Mouse (Mus musculus): ENCODE measurements around the gene Bpifb2. TPM values are rescaled to one million over a fixed set of nuclear protein-coding genes. Genes with fewer than 3 reads are reported as not detected.

Bpifb2 gene
- polyA plus RNA-seq, 2 experiments from 2014 or later, result not detected

GRCm38 (mm10) chr2:153933311-153933710 is 58.5 kb downstream of the Bpifb2 start:
- ATAC-seq, result no peak

GRCm38 (mm10) chr2:153935348-153935747 is 60.5 kb downstream of the Bpifb2 start:
- no peak for ATAC-seq

- ATAC-seq, result no peak
Measured at GRCm38 (mm10) chr2:153937843-153938242, 63.0 kb downstream of the Bpifb2 start, which contains the start of gene Bpifb4. TSS of gene Bpifb4 (plus strand) at chr2:153938212.

- ATAC-seq, result no peak
Measured at GRCm38 (mm10) chr2:153943537-153943936, 68.7 kb downstream of the Bpifb2 start.

GRCm38 (mm10) chr2:153944567-153944966 is 69.7 kb downstream of the Bpifb2 start:
- no peak for ATAC-seq

Other genes starting within 250 kb of the Bpifb2 start
- gene Commd7, start 242.3 kb upstream of the Bpifb2 start, polyA plus RNA-seq (2017; shearing (Covaris generic)), result 100 to 1,000 TPM; 109 to 128 TPM
- 1 to 10 TPM; 3.7 to 5.8 TPM for gene Dnmt3b, start 225.6 kb upstream of the Bpifb2 start, polyA plus RNA-seq (2017; shearing (Covaris generic))
- not detected for gene Dnmt3c, start 178.4 kb upstream of the Bpifb2 start, polyA plus RNA-seq (2017; shearing (Covaris generic))
- 100 to 1,000 TPM; 272 to 275 TPM for gene Mapre1, start 133.8 kb upstream of the Bpifb2 start, polyA plus RNA-seq (2017; shearing (Covaris generic))
- gene Efcab8, start 95.1 kb upstream of the Bpifb2 start, polyA plus RNA-seq (2017; shearing (Covaris generic)), result under 1 TPM; 0.34 to 0.82 TPM
- gene Sun5, start 4.0 kb upstream of the Bpifb2 start, polyA plus RNA-seq (2017; shearing (Covaris generic)), result not detected
- gene Bpifb6, start 25.3 kb downstream of the Bpifb2 start, polyA plus RNA-seq (2017; shearing (Covaris generic)), result not detected
- not detected for gene Bpifb3, start 43.2 kb downstream of the Bpifb2 start, polyA plus RNA-seq (2017; shearing (Covaris generic))
- gene Bpifb4, start 63.2 kb downstream of the Bpifb2 start, polyA plus RNA-seq (2017; shearing (Covaris generic)), result not detected
- gene Bpifa6, start 99.9 kb downstream of the Bpifb2 start, polyA plus RNA-seq (2017; shearing (Covaris generic)), result not detected
- gene Bpifa2, start 133.2 kb downstream of the Bpifb2 start, polyA plus RNA-seq (2017; shearing (Covaris generic)), result under 1 TPM in 1 of 2 experiments, not detected in 1; 0.83 TPM